Mouse (Mus musculus) embryonic fibroblast, embryonic 13.5 days (primary cell): ENCODE results near the gene Tcte1.

ENCODE experiments used
- CTCF ChIP-seq: IDR thresholded peaks from 2 replicates; pipeline ENCODE4 v1.5.1; 2011; ENCODE audit warnings: mild to moderate bottlenecking, control low read depth, low read length, moderate library complexity, borderline replicate concordance; ENCODE audit not compliant: insufficient read depth
- POLR2A ChIP-seq: IDR thresholded peaks from 2 replicates; pipeline ENCODE4 v1.6.1; 2011; ENCODE audit warnings: low read depth, mild to moderate bottlenecking, control low read depth, low read length, moderate library complexity

- TF ChIP-seq CTCF (peak; percentile 92; the same call in 1 of the 2 replicates), POLR2A (no peak)
Observed at GRCm38 (mm10) chr17:45478234-45478825, 44.9 kb upstream of the Tcte1 start.
